Mouse (Mus musculus) monocyte, adult 5-6 weeks (primary cell): ENCODE results near the gene 1810055G02Rik. TPM values are rescaled to one million over a fixed set of nuclear protein-coding genes. Genes with fewer than 3 reads are reported as not detected.

Experiments used
- ATAC-seq: fragments of 153-309, 156-312 bp; replicated peaks from 2 replicates; pipeline ENCODE4 v1.8.0; 2017; ENCODE audit warnings: mild to moderate bottlenecking; ENCODE audit not compliant: low TSS enrichment, insufficient number of reproducible peaks, severe bottlenecking, poor library complexity, low FRiP score
- total RNA-seq: library from RNA; stranded (forward); fragments of 200-1000, 200-491, 200-594 nt; gene quantifications from 3 replicates; pipeline ENCODE4 v1.2.3, GENCODE M21; 2017

1810055G02Rik gene
- total RNA-seq, 1 experiment from 2014 or later, result 9.1 TPM

DNA sequence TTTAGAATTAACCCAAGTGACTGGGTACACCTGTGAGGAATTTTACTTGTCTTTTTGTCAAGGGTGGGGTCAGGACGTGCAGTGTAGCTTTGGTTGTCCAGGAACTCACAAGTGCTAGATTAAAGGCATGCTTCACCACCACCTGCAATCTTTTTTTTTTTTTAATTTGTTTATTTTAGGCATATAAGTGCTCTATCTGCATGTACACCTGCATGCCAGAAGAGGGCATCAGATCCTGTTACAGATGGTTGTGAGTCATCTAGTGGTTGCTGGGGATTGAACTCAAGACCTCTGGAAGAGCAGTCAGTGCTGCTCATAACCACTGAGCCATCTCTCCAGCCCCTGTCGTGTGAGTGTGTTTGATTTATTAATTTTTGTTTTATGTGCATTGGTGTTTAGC lies 20.8 kb downstream of the 1810055G02Rik start:
- no peak for ATAC-seq

DNA sequence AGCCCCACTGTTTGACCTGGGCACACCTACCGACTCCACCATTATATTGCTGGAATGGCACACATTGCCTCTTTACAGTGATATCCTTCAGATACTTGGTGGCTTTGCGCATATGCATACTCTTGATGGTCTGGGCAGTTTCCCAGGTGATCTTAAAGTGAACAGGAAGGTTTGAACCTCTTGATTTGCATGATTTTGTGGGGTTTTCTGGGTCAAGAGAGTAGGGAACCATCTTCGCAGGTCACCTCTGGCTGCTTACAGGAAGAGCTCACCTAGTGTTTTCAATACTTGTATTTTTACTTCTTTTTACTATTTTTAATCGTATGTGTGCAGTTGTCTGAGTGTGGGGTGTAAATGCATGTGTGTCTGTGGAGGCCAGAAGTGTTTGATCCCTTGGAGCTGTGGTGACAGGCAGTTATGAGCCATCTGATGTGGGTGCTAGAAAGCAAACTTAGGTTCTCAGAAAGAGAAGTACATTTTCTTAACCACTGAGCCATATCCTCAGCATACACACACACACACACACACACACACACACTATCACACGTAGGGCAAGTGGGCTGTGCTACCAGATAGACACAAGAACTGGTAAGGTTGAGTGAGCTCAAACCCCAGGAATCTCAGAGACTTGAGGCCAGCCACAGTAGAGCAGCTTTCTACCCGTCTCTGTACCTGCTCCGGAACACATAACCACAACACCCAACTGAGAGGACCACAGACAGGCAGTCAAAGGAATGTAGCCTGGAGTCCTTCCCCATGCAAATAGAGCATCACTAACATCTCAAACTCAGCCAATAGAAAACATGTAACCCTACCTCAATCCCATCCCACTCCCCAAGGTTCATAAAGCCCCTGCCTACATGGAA lies 22.9 kb downstream of the 1810055G02Rik start:
- no peak for ATAC-seq

DNA sequence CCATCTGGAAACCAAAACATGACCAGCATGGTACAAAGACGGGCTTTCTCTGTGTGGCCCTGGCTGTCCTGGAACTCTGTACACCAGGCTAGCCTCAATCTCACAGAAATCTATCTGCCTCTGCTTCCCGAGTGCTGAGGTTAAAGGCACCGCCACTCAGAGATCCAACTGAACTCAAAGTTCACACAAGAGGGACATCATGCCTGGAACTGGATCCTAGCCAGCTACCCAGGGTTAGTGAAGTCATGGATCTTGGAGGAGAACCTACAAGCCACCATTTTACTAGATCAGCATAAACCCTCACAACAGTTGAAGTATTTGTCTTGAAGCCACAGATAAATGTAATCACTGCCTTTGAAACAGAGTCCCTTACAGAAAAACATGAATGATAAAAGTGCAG lies 27.9 kb downstream of the 1810055G02Rik start:
- no peak for ATAC-seq

DNA sequence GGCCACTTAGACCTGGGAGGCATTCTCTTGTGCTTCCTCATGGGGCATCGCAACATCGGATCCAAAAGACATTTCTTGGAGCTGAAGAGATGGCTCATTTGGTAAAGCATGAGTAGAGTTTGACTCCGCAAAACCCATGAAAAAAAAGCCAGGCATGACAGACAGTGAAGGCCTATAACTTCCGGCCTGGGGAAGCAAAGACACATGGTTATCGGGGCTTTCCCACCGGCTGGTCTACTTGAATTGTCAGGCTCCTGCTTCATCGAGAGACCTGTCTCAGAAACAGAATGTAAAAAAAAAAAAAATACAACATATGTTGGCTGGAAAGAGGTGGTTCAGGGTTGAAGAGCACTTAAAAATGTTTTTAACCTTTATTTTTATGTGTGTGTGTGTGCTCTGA lies 31.6 kb downstream of the 1810055G02Rik start:
- ATAC-seq, result no peak

DNA sequence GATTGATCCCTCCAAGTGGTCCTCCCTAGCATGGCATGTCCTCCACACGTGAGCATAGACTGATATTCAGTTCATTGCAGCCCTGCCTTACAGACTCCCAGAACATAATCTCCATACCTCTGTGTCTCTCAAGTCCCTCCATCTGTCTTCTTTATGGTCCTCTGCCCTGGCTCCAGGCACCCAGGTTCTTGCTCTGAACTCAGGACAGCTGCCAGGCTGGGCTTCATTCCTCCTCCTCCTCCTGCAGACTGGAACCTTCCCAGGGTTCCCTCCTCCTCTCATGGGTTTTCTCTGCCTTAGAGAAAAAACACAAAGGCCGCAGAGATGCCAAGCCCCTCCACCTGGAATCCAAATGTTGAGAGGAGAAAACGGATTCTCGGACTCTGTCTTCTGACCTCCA lies 34.6 kb downstream of the 1810055G02Rik start:
- no peak for ATAC-seq

DNA sequence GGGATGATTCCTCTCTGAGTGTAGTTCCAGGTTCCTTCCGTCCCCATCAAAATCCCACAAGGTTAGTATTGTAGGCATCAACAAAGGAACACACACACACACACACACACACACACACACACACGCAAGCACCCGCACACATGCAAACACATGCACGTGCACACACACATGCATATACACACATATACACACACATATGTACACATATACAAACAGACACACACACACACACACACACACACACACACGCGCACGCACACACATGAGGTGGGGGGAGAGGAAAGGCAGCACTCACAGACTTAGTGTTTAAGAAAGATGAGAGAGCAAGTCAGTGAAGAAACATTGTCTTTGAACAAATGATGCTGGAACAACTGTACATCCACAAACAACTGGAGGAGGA lies 35.3 kb downstream of the 1810055G02Rik start:
- ATAC-seq, result no peak

DNA sequence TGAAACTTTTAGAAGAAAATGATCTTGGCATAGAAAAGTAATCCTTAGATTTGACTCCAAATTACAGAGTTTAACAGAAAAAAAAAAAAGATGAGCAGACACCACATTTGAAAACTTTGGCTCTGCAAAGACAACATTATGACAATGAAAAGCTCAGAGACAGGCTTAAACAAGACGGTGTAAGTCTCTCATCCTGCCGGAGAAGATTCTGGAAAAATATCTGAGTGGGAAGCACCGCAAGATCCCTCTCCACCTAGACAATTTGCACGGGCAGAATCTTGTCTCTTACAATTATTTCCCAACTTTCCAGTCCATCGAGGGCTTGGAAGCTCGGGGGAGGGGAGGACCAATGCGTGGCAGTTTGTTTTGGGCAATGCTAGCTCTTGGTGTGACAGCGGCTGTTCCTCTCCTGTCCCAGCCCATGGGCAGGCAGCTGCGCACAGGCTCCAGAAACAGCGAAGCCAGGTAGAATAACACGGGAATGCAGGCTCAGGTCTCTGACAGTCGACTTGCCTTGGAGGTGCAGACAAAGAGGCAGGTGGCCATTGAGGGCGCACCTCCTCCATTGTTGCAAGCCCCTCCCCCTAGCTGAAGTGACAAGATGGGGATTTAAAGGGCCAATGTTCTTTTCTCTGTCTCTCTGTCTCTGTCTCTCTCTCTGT lies 35.9 kb downstream of the 1810055G02Rik start:
- no peak for ATAC-seq

DNA sequence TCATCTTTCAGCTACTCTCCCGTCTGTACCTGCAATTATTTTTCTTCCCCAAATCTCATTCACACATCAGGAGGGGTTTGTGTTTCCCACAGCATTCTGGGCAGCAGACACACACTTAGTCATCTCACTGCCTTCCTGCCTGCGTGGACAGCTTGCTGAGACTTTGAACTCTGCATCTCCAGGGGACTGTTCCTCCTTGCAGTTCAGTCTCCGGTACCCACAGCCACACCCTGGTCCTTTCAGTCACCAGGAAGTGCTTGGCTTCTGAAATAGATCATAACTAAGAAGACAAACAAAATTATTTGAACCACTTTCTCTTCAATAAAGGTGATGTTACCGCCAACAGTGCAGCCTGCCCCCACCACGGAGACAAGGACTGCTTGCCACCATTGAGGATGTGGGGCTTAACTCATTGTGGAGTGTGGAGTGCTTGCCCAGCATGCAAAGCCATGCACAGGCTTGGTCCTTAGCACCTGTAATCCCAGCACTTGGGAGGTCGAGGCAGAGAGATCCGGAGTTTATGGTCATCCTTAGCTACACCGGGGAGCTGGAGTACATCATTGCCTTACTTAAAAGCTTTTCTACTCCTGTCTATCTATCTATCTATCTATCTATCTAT lies 44.6 kb downstream of the 1810055G02Rik start:
- peak; percentile 70; the same call in 1 of the 2 replicates for ATAC-seq

DNA sequence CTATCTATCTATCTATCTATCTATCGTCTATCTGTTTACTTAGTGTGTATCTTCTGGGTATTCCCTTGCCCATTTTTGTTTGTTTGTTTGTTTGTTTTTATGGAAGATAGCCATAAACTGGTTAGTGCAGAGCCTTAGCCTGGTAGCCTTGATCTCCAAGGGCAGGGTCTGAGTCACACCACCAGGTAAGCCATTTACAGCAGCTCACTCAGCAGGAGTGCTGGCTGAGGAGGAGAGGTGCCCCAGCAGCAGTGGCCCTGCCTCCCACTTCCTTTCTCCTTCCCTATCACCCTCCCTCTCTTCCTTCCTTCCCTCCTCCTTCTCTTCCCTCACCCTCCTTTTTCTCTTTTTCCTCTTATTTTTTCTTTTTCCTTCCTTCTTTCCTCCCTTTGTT lies 45.1 kb downstream of the 1810055G02Rik start:
- ATAC-seq, result no peak

DNA sequence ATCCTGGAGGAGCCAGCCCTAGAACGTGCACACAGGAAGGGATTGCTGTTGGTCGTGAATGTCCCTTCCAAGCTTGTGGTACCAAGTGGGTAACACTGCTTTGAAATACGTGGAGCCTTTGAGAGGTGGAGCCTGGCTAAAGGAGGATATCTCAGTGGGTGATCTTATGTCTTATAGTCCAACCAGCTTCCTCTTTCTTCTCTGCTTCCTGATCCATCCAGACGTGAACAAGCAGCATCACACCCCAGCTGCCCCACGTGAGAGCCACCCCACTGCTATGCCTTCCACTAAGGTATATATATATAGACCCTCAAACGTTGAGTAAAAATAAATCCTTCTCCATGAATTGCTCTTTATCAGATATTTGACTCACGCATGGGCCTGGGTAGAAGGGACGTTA lies 45.6 kb downstream of the 1810055G02Rik start:
- ATAC-seq, result peak; percentile 53; the same call in 1 of the 2 replicates

DNA sequence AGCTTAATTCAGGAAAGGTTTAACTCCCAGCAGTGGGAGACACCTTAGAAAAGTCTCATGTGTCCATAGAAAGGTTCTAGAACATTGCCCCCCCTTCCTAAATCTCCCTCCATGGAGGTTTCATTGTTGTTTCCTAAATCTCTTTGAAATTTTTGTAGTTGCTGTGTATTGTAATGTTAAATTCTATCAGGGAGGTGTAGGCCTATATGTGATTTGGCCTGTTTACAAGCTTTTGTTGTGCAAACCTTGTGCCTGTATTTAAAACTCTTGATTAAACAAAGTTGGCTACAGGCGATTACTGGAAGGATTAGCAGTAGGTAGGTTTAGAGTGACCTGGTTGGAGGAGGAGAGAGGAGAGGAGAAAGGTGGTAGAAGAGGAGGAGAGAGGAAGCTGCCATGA lies 49.8 kb downstream of the 1810055G02Rik start:
- ATAC-seq, result no peak

DNA sequence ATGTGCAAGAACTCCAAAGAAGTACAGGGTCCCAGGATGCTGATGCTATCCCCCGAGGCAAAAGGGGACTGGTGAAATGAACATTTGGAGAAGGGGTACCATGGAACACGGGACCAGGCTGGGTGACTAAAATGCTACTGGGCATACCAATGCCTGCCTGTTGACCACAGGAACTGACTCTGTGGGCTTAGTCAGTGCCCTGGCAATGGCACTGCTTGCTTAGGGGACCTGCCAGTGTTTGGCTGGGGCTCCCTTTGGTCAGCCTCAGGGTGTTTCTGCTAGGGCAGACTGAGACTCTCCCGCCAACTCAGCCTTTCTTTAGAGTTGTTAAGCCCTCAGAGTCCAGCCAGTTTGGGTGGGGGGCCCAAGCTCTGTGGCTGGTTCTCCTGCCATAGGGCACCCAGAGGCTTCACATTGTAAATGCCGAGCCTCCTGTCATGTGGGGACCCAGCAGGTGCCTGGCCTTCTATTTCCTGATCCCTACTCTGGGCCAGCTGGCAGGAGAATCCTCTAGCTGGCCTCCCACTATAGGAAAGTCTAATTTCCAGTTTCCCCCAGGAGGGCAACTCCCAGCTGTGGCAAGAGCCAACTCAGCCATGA lies 57.2 kb downstream of the 1810055G02Rik start:
- ATAC-seq, result no peak

DNA sequence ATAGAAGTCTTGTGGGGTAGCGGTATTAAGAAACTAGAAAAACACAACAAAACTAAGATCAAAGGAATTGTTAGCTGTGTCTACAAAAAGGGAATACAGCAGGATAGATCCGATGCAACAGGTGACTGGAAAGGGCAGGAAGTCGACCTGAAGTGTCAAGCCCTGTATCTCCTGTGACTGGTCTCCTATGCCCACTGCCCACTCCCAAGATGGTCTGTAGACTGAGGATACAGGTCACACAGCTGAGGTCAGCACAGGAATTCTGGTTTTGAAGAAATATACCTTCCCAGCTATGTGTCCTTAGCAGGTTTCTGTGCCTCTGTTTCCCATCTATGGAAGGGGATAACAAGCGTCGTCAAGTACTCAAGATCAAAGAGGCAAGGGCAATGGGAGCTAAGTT lies 58.3 kb downstream of the 1810055G02Rik start:
- no peak for ATAC-seq

DNA sequence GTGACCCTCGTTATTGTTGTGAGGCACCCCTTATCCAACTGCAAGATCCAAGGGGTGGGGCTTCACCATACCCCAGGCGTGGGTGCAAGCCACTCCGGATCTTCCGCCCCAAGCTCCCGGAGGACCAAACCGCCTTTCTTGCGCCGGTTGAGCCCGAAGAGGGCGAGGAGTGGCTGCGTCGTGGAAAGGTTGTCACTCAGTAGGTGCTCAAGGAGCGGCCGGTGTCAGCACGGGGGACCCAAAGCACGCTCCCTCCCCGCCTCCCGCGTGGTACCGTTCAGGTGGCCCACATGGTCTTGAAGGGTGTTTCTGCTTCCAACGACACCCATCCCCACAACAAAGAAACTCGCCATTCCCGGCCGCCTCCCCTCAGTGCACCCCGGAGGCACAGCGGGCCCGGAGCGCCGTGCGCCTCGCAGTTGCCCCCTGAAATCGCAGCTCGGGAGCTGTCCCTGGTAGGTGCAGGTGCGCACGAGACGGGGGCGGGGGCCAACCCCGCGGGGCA lies 59.2 kb downstream of the 1810055G02Rik start, which contains the start of gene Kmt5b:
Gene Kmt5b (plus strand): TSS at position 146 of the 505 bp plus-strand sequence.
- ATAC-seq, result no peak

Other genes with a start within 250 kb of the 1810055G02Rik start
- 90.3 to 128 TPM (median 101 TPM) in 3 replicates for gene Ppp6r3, start 132.5 kb upstream of the 1810055G02Rik start, total RNA-seq
- gene Lrp5, start 21.7 kb upstream of the 1810055G02Rik start, total RNA-seq, result 10.1 to 17.6 TPM (median 14.0 TPM) in 3 replicates
- 103 to 126 TPM (median 109 TPM) in 3 replicates for gene Kmt5b, start 59.1 kb downstream of the 1810055G02Rik start, total RNA-seq
- gene Chka, start 143.5 kb downstream of the 1810055G02Rik start, total RNA-seq, result 34.8 to 59.4 TPM (median 42.0 TPM) in 3 replicates
- 181 to 259 TPM (median 252 TPM) in 3 replicates for gene Tcirg1, start 198.8 kb downstream of the 1810055G02Rik start, total RNA-seq
- gene Ndufs8, start 204.5 kb downstream of the 1810055G02Rik start, total RNA-seq, result 27.2 to 46.8 TPM (median 33.1 TPM) in 3 replicates
- 54.5 to 74.4 TPM (median 57.2 TPM) in 3 replicates for gene Aldh3b1, start 221.5 kb downstream of the 1810055G02Rik start, total RNA-seq
- 243 to 349 TPM (median 322 TPM) in 3 replicates for gene Unc93b1, start 226.9 kb downstream of the 1810055G02Rik start, total RNA-seq